Mouse (Mus musculus) myocyte (in vitro differentiated cells): Measurements from ENCODE around the gene RPS10-NUDT3.

Experiments
- E2F4 ChIP-seq: IDR thresholded peaks from one replicate; pipeline ENCODE4 v1.6.1; 2011; ENCODE audit warnings: mild to moderate bottlenecking, control low read depth, moderate library complexity; ENCODE audit not compliant: insufficient read depth
- MAX ChIP-seq: IDR thresholded peaks from one replicate; pipeline ENCODE4 v1.6.1; 2011; ENCODE audit warnings: low read depth, mild to moderate bottlenecking, control low read depth
- MYOD1 ChIP-seq, 3 experiments: IDR thresholded peaks; one replicate each; pipeline ENCODE4 v1.6.1; 2011; ENCODE audit warnings: control low read depth in 2 of 3, low read depth in 2 of 3, mild to moderate bottlenecking in 2 of 3, moderate library complexity in 1 of 3; ENCODE audit not compliant: insufficient read length in 2 of 3, control insufficient read depth in 1 of 3
- MYOG ChIP-seq, 3 experiments: IDR thresholded peaks; one replicate each; pipeline ENCODE4 v1.6.1; 2011; ENCODE audit warnings: control low read depth in 2 of 3, low read depth in 2 of 3, mild to moderate bottlenecking in 2 of 3; ENCODE audit not compliant: insufficient read length in 2 of 3, control insufficient read depth in 1 of 3, insufficient read depth in 1 of 3
- POLR2A ChIP-seq: IDR thresholded peaks from one replicate; pipeline ENCODE4 v1.6.1; 2011; ENCODE audit warnings: low read depth, mild to moderate bottlenecking, control low read depth, moderate library complexity; ENCODE audit not compliant: insufficient read length
- POLR2AphosphoS2 ChIP-seq: IDR thresholded peaks from one replicate; pipeline ENCODE4 v1.6.1; 2011; ENCODE audit warnings: low read depth, control low read depth; ENCODE audit not compliant: insufficient read length
- REST ChIP-seq: IDR thresholded peaks from one replicate; pipeline ENCODE4 v1.6.1; 2011; ENCODE audit warnings: mild to moderate bottlenecking, control low read depth, moderate library complexity; ENCODE audit not compliant: insufficient read depth, insufficient read length
- TCF12 ChIP-seq: IDR thresholded peaks from one replicate; pipeline ENCODE4 v1.6.1; 2011; ENCODE audit warnings: mild to moderate bottlenecking, control low read depth; ENCODE audit not compliant: poor library complexity, insufficient read depth, severe bottlenecking
- TCF3 ChIP-seq: IDR thresholded peaks from one replicate; pipeline ENCODE4 v1.6.1; 2011; ENCODE audit warnings: low read depth, control low read depth; ENCODE audit not compliant: insufficient read length
- USF1 ChIP-seq: IDR thresholded peaks from one replicate; pipeline ENCODE4 v1.6.1; 2011; ENCODE audit warnings: low read depth, mild to moderate bottlenecking, control low read depth, moderate library complexity

DNA sequence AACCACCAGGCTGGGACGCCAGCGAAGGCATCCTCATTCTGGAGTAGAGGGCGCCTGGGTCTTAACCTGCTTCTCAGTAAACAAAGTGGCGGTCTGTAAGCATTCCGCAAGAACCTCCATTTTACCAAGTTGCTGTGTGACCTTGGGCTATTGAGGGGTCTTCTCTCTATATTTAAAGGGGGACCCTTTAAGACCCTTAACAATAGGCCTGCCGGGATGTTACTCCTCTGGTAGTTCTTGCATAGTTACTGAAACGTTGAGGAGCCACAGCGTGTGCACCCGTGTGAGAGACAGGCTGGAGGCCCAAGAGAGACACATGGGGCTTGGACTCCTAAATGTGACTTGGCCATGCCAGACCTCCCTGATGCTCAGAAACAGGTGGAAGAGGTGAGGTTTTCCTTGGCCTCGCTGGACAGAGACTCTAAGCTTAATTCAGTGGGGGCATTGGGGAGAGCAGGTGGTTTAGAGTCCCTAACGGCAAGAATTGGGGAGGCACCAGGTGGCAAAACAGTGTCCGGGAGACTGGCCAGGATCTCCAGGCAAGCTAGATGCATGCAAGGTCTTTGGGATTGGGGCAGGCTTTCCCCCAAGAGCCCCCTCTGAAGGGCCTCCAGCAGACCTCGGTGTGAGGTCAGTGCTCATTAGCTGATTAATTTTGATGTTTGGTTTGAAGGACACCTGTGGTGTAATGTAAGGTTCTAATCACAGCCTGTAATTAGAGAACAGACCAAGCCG lies 76.9 kb downstream of the RPS10-NUDT3 start:
- TF ChIP-seq POLR2A: no peak
- TF ChIP-seq POLR2AphosphoS2: no peak
- peak in 1 of 3 experiments; percentile 25 for TF ChIP-seq MYOG (IDR thresholded peaks at IDR 0.05; ENCODE audit: control insufficient read depth in 1 of 3, insufficient read depth in 1 of 3, insufficient read length in 2 of 3, low read depth in 2 of 3)
- no peak for TF ChIP-seq E2F4
- no peak for TF ChIP-seq TCF12
- TF ChIP-seq MYOD1 (IDR thresholded peaks at IDR 0.05; ENCODE audit: control insufficient read depth in 1 of 3, insufficient read length in 2 of 3, low read depth in 2 of 3): peak in 2 of 3 experiments; percentile 40 to 44
- no peak for TF ChIP-seq USF1
- TF ChIP-seq TCF3: no peak
- TF ChIP-seq MAX: no peak
- no peak for TF ChIP-seq REST
